Mouse (Mus musculus): ENCODE measurements around the gene Olfr286.

Gene Olfr286

DNA sequence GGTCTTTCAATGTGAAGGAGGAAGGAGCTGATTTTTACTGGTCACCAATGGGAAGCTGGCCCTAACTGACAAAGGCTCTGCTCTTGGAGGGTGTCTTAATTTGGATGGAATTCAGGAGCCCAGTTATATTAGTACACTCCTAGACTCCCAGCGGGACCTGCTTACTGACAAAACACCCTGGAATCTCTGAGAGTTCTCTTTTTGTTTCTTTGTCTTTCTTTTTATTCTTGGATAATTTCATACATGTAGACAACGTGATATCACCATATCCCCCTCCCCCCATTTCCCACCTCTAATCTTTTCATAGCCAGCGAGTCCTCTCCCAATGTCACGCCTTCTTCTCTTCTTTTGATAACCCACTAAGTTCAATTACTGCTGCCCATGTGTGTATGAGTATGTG is at the start of gene Olfr286:
Gene Olfr286 (minus strand): TSS at position 101 of the 400 bp plus-strand sequence.
- no peak for DNase-seq (ENCODE audit: low spot score in 2 of 2)

DNA sequence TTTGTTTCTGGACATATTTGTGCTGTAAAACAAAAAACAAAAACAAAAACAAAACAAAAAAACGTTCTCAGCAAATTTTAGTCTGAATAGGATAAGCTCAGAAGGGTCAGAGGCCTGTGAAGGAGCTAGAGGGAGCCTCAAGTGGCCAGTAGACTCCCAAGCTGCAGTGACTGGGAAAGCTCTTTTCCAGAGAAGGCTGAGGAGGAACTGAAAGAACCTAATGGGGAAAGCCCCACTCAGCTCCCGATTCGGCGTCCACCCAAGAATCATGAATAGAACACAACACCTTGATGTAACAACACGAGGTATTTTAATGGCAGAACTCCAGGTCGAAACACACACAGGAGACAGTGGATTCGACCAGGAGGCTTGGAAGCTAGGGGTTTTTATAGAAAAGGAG is 23.5 kb upstream of the Olfr286 start:
- DNase-seq (ENCODE audit: low spot score in 2 of 2) = no peak

DNA sequence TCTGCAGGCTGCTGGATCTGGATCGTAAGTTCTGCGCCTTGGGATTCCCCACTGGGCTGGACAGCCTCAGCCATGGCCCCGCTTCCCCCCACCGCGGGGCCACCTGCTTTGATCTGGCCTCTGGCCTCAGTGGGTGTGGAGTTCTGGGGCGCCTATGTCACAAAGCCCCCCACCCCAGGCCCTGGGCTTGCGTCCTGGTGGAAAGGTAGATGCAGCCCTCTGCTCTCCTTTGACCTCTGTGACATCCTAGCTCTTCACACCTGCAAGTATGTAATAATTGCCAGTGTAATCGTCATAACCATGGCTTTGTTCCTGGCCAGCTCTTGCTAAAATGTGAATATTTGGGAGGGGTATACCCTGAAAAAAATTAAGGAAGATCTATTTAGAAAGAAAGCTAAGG is 22.9 kb upstream of the Olfr286 start, which contains the start of gene H1fnt:
Gene H1fnt (minus strand): TSS at position 101 of the 400 bp plus-strand sequence.
- no peak for DNase-seq (ENCODE audit: low spot score in 2 of 2)

DNA sequence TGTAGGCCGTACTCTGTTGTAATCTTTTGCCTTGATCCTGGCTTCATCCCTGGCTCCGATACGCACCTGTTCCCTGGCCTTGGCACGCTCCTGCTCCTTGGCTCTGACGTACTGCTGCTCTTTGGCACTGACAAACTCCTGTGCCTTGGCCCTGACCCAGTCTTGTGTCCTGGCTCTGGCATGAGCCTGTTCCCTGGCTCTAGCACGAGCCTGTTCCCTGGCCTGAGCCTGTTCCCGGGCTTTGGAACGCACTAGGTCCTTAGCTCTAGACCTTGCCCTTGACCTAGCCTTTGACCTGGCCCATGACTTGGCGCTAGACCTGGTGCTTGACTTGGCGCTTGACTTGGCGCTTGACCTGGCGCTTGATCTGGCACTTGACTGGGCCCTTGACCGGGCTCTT is 22.0 kb upstream of the Olfr286 start:
- DNase-seq (ENCODE audit: low spot score in 2 of 2) = no peak

DNA sequence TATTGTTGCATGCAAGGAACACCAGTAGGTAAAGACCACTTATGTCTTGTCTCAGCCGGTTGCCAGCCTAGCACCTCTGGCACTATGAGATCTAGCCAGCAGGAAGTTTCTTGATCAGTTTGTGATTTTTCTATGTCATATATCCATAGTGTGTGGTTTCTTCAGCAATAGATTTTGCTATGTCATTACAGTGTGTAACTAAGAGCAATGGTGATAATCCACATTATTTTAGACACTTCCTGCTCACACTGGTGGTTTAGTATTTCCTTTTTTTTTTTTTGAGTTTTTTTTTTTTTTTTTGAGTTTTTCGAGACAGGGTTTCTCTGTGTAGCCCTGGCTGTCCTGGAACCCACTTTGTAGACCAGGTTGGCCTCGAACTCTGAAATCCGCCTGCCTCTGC is 1.2 kb upstream of the Olfr286 start:
- DNase-seq (ENCODE audit: low spot score in 2 of 2) = no peak

DNA sequence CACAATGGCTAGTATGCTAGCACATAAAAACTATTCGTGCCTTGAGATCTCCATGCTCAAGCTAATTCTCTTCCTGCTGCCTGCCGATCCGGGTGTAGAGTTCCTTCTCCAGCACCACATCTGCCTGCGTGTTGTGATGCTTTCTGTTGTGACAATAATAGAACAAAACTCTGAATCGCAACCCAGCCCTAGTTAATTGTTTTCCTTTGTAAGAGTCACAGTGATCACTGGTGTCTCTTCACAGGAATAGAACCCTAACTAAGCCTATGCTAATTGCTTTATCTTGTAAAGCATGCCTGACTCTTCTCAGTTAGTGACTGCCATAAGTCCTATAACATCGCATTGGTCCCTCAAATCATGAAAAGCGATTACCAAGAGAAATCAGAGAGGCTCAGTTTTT is 8.2 kb downstream of the Olfr286 start:
- no peak for DNase-seq (ENCODE audit: low spot score in 2 of 2)

DNA sequence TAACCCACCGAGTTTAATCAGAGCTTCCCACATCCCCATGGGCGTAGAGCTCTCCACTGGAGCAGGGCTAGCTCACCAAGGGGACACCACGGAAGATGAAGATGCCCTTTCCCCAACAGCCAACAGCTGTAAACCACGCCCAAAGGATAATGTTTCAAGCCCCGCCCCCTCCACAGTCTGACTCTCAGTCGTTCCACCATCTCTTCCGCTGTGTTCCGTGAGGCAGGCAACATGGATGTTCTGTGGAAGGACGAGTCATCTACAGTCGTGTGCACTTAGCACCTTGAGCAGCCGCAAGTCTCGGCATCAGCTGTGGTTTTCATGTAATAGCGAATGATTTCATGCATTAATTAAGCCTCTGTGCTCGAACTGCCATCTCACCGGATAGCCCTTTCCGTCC is 8.6 kb downstream of the Olfr286 start:
- DNase-seq (ENCODE audit: low spot score in 2 of 2) = no peak

DNA sequence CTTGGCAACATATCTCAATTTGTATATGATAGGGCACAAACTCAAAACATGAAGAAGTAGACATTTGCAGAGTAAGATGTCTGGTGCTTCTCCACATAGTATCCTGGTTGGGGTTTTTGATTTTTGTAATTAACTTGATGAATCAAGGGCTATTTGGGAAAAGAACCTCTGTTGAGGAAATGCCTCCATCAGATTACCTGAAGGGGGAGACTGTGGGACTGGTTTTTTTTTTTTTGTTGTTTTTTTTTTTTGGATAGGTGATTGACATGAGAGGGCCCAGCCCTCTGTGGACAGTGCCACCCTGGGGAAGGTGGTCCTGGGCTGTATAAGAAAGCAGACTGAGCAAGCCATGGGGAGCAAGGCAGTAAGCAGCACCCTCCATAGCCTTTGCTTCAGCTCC is 11.9 kb downstream of the Olfr286 start:
- DNase-seq (ENCODE audit: low spot score in 2 of 2) = no peak

DNA sequence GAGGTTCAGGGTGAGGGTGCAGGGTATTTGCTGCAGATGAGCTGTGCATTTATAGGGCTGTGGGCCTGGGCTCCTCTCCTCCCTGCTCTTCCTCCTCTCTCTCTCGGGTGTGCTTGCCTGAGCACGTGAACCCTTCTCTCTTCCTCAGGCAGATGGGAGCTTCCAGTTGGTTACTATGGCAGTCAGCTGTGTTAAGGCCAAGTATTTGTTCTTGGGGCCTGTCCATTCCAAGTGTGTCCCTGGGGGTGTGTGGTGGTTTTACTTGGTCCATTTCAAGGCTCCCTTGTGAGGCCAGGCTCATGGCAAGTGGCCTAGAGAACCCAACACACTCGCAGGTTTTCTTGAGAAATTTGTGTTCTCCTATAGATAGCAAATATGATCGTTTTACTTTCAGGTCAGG is 13.4 kb downstream of the Olfr286 start, which contains the start of the genes Gm44579 and Olfr287:
Gene Gm44579 (minus strand): TSS at position 101 of the 400 bp plus-strand sequence.
Gene Olfr287 (minus strand): TSS at position 180 of the 400 bp plus-strand sequence.
- DNase-seq (ENCODE audit: low spot score in 2 of 2) = no peak

DNA sequence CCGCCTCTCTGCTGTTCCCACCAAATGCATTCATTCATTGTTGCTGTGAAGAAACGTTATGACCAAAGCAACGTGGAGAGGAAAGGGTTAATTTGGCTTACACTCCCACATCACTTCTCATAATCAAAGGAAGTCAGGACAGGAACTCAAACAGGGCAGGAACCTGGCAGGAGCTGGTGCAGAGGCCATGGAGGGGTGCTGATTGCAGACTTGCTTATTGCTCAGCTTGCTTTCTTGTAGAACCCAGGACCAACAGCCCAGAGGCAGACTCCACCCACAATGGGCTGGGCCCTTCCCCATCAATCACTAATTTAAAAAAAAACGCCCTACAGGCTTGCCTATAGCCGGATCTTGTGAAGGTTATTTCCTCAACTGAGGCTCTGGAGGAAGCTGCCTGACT is 20.1 kb downstream of the Olfr286 start:
- no peak for DNase-seq (ENCODE audit: low spot score in 2 of 2)

DNA sequence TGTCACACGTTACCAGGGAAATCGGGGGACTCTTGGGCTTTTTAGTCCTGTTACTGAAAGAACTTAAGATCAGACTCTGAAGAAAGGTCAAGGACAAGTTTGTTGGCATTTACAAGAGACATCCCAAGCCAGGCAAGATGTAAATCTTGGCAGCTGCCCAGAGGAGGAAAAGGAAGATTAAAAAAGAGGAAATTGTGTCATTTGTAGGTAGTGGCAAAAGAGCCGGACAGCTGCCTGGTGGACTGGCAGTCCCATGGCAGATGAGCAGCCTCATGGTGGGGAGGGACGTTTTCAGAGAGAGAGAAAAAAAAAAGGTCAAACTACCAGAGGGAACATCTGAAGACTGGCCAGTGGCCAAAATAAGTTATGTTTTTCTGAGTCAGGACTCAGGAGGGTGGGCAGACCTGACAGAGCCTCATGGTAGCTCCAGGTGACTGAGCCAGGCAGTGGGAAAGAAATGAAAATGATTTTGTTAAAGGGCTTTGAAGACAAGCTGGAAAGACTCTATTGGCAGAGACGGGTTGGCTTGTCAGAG is 20.8 kb downstream of the Olfr286 start:
- no peak for DNase-seq (ENCODE audit: low spot score in 2 of 2)

DNA sequence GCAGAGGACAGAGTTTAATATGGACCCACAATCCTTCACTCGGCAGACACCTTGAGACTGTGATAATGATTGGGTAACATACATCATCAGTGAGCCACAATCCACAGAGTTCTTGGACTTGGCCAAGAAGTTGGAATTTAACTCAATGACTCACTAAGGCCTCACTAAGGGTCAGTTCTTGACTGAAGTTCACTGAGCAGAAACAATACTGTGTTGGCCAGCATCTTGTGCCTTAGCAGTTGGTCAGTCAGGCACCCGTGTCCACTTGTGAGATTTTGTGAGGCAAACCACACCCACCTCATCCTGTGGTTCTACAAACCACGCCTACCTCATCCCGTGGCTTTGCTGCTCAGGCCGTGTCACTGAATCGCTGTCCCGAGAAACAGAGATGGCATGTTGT is 24.6 kb downstream of the Olfr286 start:
- DNase-seq (ENCODE audit: low spot score in 2 of 2) = no peak

DNA sequence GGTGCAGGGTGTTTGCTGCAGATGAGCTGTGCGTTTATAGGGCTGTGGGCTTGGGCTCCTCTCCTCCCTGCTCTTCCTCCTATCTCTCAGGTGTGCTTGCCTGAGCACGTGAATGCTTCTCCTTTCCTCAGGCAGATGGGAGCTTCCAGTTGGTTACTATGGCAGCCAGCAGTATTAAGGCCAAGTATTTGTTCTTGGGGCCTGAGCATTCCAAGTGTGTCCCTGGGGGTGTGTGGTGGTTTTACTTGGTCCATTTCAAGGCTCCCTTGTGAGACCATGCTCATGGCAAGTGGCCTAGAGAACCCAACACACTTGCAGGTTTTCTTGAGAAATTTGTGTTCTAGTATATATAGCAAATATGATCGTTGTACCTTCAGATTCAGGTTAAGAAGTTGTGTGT is 38.8 kb downstream of the Olfr286 start, which contains the start of gene Olfr288:
Gene Olfr288 (minus strand): TSS at position 101 of the 400 bp plus-strand sequence.
- no peak for DNase-seq (ENCODE audit: low spot score in 2 of 2)

DNA sequence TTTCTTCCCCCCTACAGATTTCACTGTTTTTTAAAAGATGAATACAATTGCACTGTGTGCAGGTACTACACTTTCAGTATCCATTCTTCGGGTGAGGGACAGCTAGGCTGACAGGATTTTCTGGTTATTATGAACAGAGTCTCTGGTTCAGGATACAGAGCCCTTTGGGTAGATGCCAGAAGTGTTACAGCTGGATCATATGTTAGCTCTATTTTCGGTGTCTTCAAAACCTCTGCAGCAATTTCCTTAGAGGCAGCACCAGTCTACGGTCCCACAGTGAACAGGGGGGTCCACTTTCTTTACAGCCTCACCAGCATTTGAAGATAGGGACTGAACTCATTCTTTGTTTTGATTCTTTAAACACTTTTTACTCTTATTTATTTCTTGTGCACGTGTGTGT is 49.8 kb downstream of the Olfr286 start:
- DNase-seq (ENCODE audit: low spot score in 2 of 2) = no peak

DNA sequence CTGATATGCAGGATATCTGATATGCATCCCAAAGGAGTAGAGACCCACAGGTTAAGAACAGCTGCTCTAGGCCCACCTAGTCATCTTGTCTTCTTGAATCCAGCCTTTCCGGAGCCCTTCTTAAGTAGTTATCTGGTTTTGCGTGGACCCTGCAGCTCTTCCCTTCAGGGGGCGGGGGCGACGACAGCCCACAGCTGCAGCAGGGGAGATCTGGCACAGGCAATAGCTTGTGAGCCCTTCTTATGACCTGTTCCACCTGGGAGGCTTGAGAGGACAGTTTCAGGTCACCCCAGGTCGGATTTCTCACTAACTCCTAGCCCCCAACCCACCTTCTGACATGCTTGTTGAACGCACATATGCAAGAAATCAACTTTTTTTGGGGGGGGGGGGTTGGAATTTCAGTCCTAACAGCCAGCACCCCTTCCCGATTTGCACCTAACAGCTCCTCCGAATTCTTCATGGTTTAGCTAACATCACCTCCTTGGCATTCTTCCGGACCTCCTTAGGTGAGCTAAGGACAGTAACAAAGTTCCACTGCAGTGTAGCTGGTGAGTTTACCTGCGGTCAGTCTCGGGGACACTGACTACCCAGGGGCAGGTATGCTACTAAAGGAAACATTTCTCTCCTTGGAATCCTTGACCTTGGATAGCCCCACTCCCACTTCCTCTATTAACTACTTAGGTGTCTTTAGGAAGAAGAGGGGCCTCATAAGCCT is 52.2 kb downstream of the Olfr286 start:
- no peak for DNase-seq (ENCODE audit: low spot score in 2 of 2)

DNA sequence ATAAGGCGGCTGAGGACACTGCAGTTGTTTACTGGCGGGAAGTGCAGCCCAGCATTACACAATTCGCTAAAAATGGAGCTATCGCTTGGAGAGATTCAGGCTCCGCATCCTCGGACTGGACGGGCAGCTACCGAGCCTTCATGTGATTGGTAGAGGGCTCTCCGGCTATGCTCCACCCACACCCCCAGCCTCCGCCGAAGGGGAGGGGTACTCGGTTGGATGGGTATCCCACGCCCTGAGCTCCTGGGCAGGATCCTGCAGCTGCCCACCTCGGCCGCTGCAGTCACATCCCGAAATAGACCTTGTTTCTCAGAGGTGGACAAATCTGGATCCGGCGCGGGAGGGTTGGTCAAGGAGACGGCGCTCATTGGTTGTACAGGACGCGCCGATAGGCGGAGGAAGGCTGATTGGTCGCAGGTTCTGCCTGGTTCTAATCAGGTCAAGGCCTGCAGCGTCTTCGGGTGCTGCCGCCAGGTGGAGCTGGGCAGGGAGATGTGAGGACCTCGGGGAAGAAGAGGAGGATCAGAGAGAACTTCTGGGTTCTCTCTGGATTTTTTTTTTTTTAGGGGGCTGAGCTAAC is 53.0 kb downstream of the Olfr286 start:
- DNase-seq (ENCODE audit: low spot score in 2 of 2) = peak; percentile 87 to 93

DNA sequence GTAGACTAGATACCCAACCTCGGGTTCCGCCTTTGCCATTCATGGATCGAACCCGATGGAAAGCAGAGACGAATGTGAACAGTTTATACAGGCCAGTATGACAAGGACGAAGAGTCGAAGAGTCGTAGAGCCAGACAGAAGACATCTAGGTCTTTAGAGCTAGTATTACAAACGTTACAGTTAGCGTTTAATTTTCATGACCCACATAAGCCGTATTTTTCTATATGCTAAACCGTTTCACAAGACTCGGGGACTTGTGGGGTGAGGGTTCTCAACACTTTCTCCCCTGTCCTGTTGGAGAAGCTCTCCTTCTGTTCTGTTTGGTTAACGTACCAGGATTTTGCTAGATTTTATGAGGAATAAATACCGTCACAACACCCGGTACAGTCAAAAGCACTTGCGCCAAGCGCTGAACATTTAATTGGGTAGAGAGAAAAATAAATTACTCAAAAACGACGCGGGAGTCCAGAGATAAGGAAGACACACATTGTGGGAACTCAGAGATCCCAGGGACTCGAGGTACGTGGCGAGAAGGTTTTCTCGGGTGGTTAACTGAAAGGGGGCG is 53.6 kb downstream of the Olfr286 start:
- DNase-seq (ENCODE audit: low spot score in 2 of 2) = no peak

DNA sequence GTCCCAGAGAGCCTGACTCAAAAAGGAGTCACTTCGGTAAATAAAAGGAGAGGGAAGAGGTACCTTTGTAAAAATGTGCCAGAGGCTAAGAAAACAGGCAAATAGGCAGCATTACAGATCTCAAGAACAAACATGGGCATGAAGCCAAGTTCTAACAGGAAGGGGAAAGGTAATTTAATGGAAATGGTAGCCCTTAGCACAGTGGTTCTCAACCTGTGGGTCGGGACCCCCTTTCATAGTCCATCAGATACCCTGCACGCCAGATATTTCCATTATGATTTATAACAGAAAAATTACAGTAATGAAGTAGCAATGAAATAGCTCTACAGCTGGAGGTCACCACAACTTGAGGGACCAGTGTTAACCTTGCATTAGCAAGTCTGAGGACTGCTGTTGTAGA is 56.9 kb downstream of the Olfr286 start:
- DNase-seq (ENCODE audit: low spot score in 2 of 2) = no peak
